Mouse (Mus musculus): ENCODE measurements around the gene Hnf1a.

GRCm38 (mm10) chr5:115018813-115019212 is 47.9 kb upstream of the Hnf1a start:
- TF ChIP-seq CTCF (IDR thresholded peaks at IDR 0.05; ENCODE audit: control insufficient read depth, insufficient read depth, insufficient read length) (no peak), MAX (IDR thresholded peaks at IDR 0.05) (no peak), CEBPB (IDR thresholded peaks at IDR 0.05; ENCODE audit: low read depth) (no peak)

Measured in C2C12 (cell line).